Mouse (Mus musculus): Measurements from ENCODE around the gene Slc6a1. TPM values are rescaled to one million over a fixed set of nuclear protein-coding genes. Genes with fewer than 3 reads are reported as not detected.

The Slc6a1 gene
- polyA plus RNA-seq, 1 experiment from 2014 or later: 0.25 TPM

DNA sequence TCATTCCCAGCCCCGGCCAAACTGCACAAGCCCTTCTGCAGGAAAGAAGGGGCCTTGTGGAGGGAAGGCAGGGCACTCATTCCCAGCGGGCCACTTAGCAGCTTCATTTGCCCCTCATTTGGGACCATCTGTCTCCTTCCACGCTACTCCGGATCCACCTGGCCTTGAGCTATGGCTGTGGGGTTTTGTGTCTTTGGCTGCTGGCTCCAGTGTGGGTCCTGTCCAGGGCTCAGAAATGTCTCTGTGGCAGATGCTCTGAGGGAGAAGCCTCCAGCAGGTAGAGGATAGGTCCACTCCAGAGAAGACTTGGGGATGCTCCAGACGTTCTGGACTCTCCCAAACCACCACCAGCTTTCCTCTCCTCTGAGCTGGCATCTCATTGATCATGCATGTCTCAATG, 11.6 kb upstream of the Slc6a1 start:
- Histone ChIP-seq H3K27ac (no peak overlapping the region), H3K4me2 (ENCODE audit: low read length) (no peak overlapping the region), H3K9ac (ENCODE audit: low read depth, low read length) (no peak overlapping the region), H3K9me3 (replicated peaks; ENCODE audit: low read length) (no peaks in the 10 kb centered on the region), H3K4me3 (replicated peaks; ENCODE audit: low read depth, low read length) (no peak overlapping the region), H3K36me3 (ENCODE audit: insufficient read depth, low read length) (no peaks in the 10 kb centered on the region), H3K4me1 (replicated peaks; ENCODE audit: insufficient read depth, low read length) (no peaks in the 10 kb centered on the region), H3K27me3 (ENCODE audit: insufficient read depth, low read length) (0 out of 2 replicates have a peak, but pooled peaks cover 7% of the 10 kb centered on the region)
- no peak for DNase-seq (ENCODE audit: low spot score)
- no peak for ATAC-seq (replicated peaks; ENCODE audit: low FRiP score, low read depth)
- no peak for TF ChIP-seq CTCF (IDR thresholded peaks at IDR 0.05; ENCODE audit: low read depth)
- 35% methylated on average over 5 of the region's 5 CpGs for WGBS

- TF ChIP-seq CTCF (IDR thresholded peaks at IDR 0.05; ENCODE audit: low read depth): no peak
- no peaks in the 10 kb centered on the region for H3K4me1 ChIP-seq (replicated peaks; ENCODE audit: insufficient read depth, low read length)
- H3K4me3 ChIP-seq (replicated peaks; ENCODE audit: low read depth, low read length): no peak overlapping the region
- no peak overlapping the region for H3K27ac ChIP-seq
- DNase-seq (ENCODE audit: low spot score) (no peak), ATAC-seq (replicated peaks; ENCODE audit: low FRiP score, low read depth) (no peak)
- H3K4me2 ChIP-seq (ENCODE audit: low read length): no peak overlapping the region
- 72% methylated on average over 15 of the region's 15 CpGs for WGBS
- no peaks in the 10 kb centered on the region for H3K9me3 ChIP-seq (replicated peaks; ENCODE audit: low read length)
- H3K9ac ChIP-seq (ENCODE audit: low read depth, low read length): no peak overlapping the region
- H3K27me3 ChIP-seq (ENCODE audit: insufficient read depth, low read length): 0 out of 2 replicates have a peak, but pooled peaks cover 7% of the 10 kb centered on the region
- no peaks in the 10 kb centered on the region for H3K36me3 ChIP-seq (ENCODE audit: insufficient read depth, low read length)
Observed at GRCm38 (mm10) chr6:114272279-114272678, 10.2 kb upstream of the Slc6a1 start.

DNA sequence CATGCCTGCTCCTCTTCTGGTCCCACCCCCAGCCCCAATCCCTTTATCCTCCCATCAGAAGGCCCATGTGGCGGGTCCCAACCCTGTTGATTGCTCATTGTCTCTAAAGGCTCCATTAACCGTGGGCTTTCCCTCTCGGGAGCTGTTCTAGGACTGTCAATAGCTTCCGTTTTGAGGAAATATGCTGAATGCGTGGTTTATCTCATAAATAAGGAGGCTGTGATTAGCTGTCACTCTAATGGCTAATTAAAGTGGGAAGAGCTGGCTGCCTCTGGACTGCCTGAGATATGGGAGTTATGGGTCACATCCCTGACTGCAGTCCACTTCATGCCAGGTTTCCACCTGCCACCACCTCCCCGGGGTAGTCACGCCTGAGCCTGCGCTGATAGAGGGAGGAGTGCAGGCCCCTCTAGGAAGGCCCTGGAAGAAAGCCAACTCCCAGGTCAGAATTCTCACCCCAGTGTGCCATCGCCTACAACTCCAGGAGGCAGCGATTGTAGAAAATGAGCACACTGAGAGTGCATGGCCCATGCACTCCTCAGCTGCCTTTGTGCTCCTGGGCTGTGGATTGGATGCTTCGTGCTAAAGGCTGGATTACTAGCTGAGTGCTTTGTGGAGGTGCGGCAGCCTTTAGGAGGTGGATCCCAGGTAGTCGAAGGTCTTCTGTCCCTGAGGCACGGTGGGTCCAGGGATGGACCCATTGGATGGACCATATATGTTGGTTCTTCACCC, 8.3 kb upstream of the Slc6a1 start:
- ATAC-seq (replicated peaks; ENCODE audit: low FRiP score, low read depth) (no peak), DNase-seq (ENCODE audit: low spot score) (no peak)
- H3K9ac ChIP-seq (ENCODE audit: low read depth, low read length): no peak overlapping the region
- WGBS: 43% methylated on average over 14 of the region's 14 CpGs
- no peaks in the 10 kb centered on the region for H3K4me1 ChIP-seq (replicated peaks; ENCODE audit: insufficient read depth, low read length)
- no peaks in the 10 kb centered on the region for H3K9me3 ChIP-seq (replicated peaks; ENCODE audit: low read length)
- H3K36me3 ChIP-seq (ENCODE audit: insufficient read depth, low read length): no peaks in the 10 kb centered on the region
- H3K4me2 ChIP-seq (ENCODE audit: low read length): no peak overlapping the region
- TF ChIP-seq CTCF (IDR thresholded peaks at IDR 0.05; ENCODE audit: low read depth): no peak
- no peak overlapping the region for H3K4me3 ChIP-seq (replicated peaks; ENCODE audit: low read depth, low read length)
- no peak overlapping the region for H3K27ac ChIP-seq
- H3K27me3 ChIP-seq (ENCODE audit: insufficient read depth, low read length): 0 out of 2 replicates have a peak, but pooled peaks cover 7% of the 10 kb centered on the region

DNA sequence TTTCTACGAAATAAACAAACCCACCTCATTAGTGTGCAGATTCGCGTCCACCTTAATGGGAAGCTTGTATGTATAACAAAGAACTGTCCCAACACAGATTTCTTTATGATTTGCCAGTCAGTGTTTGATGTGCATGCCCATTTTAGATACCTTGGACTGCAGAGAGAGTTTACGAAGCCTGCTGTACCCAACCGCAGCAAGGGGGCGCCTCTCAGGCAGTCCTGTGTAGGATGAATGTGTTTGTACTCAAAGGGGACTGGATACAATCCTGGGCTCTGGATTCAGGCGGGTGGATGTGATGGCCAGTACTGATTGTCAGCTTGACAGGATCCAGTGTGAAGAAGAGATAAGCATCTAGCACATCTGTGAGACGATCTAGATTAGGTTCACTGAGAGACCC, 6.6 kb upstream of the Slc6a1 start:
- Histone ChIP-seq H3K9ac (ENCODE audit: low read depth, low read length) (no peak overlapping the region), H3K4me1 (replicated peaks; ENCODE audit: insufficient read depth, low read length) (no peaks in the 10 kb centered on the region), H3K9me3 (replicated peaks; ENCODE audit: low read length) (no peaks in the 10 kb centered on the region), H3K4me2 (ENCODE audit: low read length) (no peak overlapping the region), H3K4me3 (replicated peaks; ENCODE audit: low read depth, low read length) (no peak overlapping the region), H3K27ac (no peak overlapping the region), H3K27me3 (ENCODE audit: insufficient read depth, low read length) (0 out of 2 replicates have a peak, but pooled peaks cover 8% of the 10 kb centered on the region), H3K36me3 (ENCODE audit: insufficient read depth, low read length) (no peaks in the 10 kb centered on the region)
- no peak for ATAC-seq (replicated peaks; ENCODE audit: low FRiP score, low read depth)
- no peak for DNase-seq (ENCODE audit: low spot score)
- TF ChIP-seq CTCF (IDR thresholded peaks at IDR 0.05; ENCODE audit: low read depth): peak; percentile 48; the same call in 1 of the 2 replicates
- 67% methylated on average over 8 of the region's 8 CpGs for WGBS

DNA sequence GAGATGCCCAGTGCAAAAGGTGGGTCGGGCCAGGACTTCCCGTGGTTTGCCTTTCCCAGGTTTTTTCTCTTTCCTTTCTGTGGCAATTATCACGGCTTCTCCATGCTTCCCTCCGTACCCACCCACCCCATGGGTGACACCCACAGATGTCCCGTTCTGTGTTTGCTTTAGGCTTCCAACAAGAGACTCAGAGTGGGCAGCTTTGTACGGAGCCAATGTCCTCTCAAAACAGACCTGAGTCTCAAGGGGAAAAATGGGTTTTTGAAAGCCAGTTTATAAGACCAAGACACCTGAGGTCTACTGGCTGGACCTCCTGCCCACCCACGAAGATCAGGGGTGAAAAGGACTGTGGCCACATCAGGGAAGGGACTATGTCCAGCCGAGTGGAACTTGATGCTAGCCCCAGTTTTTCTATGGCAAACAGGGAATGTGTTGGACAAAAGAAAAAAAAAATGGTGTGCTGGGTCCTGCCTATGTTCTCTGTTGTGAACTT, 889 bp downstream of the Slc6a1 start:
- Histone ChIP-seq H3K27me3 (ENCODE audit: insufficient read depth, low read length) (peaks cover 48% of the 10 kb centered on the region), H3K36me3 (ENCODE audit: insufficient read depth, low read length) (no peaks in the 10 kb centered on the region), H3K4me1 (replicated peaks; ENCODE audit: insufficient read depth, low read length) (no peaks in the 10 kb centered on the region; the same call in 1 of the 2 replicates), H3K9me3 (replicated peaks; ENCODE audit: low read length) (no peaks in the 10 kb centered on the region), H3K9ac (ENCODE audit: low read depth, low read length) (no peak overlapping the region), H3K27ac (no peak overlapping the region), H3K4me3 (replicated peaks; ENCODE audit: low read depth, low read length) (no peak overlapping the region), H3K4me2 (ENCODE audit: low read length) (no peak overlapping the region)
- DNase-seq (ENCODE audit: low spot score): no peak
- peak; percentile 27; the same call in 1 of the 2 replicates for ATAC-seq (replicated peaks; ENCODE audit: low FRiP score, low read depth)
- 12% methylated on average over 8 of the region's 8 CpGs for WGBS
- TF ChIP-seq CTCF (IDR thresholded peaks at IDR 0.05; ENCODE audit: low read depth): no peak

DNA sequence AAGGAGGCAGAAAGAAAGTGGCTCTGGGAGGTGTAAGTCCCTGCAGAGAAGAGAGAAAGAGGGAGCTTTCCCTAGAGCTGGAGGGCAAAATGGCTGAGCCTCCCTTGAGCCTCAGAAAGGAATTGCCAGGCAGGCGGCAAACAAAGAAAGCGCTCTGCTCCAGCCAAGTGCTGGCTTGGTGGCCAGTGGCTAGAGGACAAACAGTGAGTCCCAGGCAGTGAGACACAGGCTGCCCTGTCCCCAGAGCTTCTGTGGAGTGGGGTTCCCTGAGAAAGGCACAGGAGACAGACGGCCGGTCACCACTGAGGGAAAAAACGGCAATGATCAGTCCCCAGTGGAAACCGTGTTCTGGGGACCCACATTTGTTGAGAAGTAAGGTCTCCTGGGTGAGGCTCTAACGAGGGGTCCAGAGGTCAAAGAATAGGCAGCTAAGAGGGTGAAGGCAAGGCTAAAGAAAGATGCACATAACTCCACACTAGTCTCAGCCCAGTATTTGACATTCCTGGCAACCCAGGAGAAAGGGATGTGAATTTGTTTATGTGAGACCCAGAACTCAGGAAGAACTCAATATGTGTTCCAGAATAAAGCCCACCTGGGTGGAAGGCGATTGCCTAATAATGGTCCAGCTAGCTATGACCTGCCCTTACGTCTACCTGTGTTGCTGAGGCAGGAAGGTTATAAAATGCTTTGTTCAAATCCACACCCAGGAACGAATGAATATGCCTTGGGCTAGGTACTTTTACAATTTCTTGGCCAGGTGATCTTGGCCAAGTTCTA, 1.7 kb downstream of the Slc6a1 start:
- WGBS: 53% methylated on average over 10 of the region's 10 CpGs
- no peak overlapping the region for H3K4me3 ChIP-seq (replicated peaks; ENCODE audit: low read depth, low read length)
- H3K9me3 ChIP-seq (replicated peaks; ENCODE audit: low read length): no peaks in the 10 kb centered on the region
- no peak overlapping the region for H3K9ac ChIP-seq (ENCODE audit: low read depth, low read length)
- ATAC-seq (replicated peaks; ENCODE audit: low FRiP score, low read depth): no peak
- H3K4me1 ChIP-seq (replicated peaks; ENCODE audit: insufficient read depth, low read length): no peaks in the 10 kb centered on the region; the same call in 1 of the 2 replicates
- peaks cover 48% of the 10 kb centered on the region for H3K27me3 ChIP-seq (ENCODE audit: insufficient read depth, low read length)
- H3K4me2 ChIP-seq (ENCODE audit: low read length): no peak overlapping the region
- no peak for TF ChIP-seq CTCF (IDR thresholded peaks at IDR 0.05; ENCODE audit: low read depth)
- no peak for DNase-seq (ENCODE audit: low spot score)
- no peaks in the 10 kb centered on the region for H3K36me3 ChIP-seq (ENCODE audit: insufficient read depth, low read length)
- no peak overlapping the region for H3K27ac ChIP-seq

Data from kidney, postnatal 0 days (tissue).